Mouse (Mus musculus) forelimb bud, embryonic 11.5 days (tissue): ENCODE results near the gene Olfr971.
"Not testable (repeated sequence)": the region's sequence is repeated elsewhere in the genome, so short reads cannot be mapped to it uniquely, and the experiment has no call there.

Experiments used
- DNase-seq: peaks from one replicate; pipeline ENCODE4 v3.0.0-alpha.2; 2012; ENCODE audit warnings: low read depth, low spot score

Gene Olfr971

GRCm38 (mm10) chr9:39836576-39836975 lies at the start of gene Olfr971:
TSS of gene Olfr971 (plus strand) at chr9:39836876.
- DNase-seq, result not testable (repeated sequence)

DNA sequence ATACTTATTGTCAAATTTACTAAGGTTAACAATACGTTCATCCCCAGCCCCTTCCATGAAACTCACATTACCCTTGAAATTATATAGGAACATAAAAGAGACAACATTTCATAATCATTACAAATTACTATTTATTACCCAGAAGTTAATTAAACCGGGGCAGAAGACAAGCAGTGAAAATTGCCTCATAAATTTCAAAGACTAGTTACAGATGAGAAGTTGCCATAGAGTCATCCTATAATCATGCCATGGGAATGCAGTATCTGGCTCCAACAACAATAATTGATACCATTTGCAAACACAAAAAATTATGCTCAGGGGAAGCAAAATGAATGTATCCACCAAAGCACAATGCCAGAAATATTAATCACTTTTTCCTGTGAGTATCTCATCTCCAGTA lies 46.1 kb upstream of the Olfr971 start, which contains the start of gene Olfr969:
Olfr969 (plus strand) TSS at position 388 of the 400 bp plus-strand sequence.
- no peak for DNase-seq

- no peak for DNase-seq
These were observed 28.1 kb upstream of the Olfr971 start, which contains the start of gene Olfr970 for GRCm38 (mm10) chr9:39808560-39808959. TSS of gene Olfr970 (plus strand) at chr9:39808860.

DNA sequence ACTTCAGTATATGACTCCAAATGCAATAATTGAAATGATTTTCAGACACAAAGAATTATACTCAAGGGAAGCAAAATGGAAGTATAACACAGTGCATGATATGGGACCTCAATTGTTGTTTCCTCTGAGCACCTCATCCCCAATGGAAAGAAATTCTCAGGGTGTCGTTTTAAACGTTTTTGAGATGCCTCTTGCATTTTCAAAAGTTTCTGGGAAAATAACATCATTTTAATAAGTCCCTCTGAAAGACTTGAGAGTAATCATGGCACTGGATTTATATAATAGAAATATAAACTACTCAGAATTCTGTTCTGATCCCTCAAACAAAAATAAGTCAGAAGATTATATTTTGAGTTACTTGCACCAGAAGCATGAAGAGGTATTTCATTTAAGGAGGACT lies 29.4 kb downstream of the Olfr971 start, which contains the start of gene Olfr972:
Olfr972 (plus strand) TSS at position 301 of the 400 bp plus-strand sequence.
- no peak for DNase-seq

- DNase-seq, result not testable (repeated sequence)
These were observed 35.3 kb downstream of the Olfr971 start for GRCm38 (mm10) chr9:39871986-39872385.

DNA sequence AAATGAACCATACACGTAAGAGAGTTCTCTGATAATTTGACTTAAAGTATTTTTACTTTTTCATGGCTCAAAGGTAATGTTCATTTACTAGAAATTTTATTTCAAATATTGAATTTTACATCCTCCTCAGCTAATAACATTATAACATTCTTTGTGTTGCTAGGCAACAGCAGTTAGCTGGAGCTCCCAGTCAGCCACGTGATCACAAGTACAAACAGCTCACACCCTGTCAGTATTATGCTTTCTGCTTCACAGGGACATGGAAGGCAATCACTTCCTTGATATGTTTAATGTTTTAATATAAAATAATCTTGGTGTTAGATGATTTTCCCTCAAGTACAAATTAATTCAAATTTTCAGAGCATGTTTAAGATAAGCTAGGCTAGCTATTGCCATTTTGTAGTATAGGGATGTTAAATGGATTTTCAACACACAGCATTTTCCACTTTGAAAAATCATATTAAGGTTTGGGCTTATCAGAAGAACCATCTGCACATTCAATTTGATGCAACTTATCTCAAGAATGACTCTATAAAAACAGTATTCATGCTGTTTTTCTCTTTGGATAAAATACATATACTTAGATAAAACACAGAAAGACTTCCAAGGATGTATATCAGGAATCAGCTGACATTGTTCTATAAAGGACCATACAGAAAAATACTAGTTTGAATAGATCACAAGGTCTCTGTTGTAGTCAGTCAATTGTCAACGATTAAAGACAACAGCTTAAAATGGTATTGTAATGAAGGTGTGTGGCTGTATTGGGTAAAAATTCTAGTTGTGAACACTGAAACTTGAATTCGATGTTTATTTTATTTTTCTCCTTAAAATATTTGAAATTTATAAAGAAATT lies 41.1 kb downstream of the Olfr971 start:
- DNase-seq, result not testable (repeated sequence)
